Mouse (Mus musculus) lung, postnatal 25 days (tissue): Measurements from ENCODE around the gene Olfr619.

Source experiments
- DNase-seq: peaks from one replicate; pipeline ENCODE4 v3.0.0; 2022; ENCODE audit warnings: low spot score

The Olfr619 gene

DNA sequence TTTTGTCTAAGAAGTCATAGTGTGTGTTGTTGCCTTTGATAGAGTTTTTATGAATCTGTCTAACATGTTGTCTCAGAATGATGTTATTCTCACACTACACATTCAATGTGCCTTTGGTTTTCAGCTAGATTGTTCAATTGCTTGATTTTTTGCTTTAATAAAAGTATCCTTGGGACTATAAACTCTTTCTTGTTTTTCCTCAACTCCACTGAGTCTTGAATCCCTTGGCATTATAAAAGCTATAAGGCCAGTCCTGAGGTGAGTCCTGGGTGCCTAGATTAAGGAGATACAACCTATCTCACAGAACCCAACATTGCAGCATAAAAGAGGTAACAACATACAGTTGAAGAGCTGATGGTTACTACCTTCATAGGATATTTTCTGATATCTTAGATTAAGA is at the start of gene Olfr619:
Gene Olfr619, plus strand, starts transcription at position 301 of the 400 bp plus-strand sequence.
- DNase-seq = no peak

DNA sequence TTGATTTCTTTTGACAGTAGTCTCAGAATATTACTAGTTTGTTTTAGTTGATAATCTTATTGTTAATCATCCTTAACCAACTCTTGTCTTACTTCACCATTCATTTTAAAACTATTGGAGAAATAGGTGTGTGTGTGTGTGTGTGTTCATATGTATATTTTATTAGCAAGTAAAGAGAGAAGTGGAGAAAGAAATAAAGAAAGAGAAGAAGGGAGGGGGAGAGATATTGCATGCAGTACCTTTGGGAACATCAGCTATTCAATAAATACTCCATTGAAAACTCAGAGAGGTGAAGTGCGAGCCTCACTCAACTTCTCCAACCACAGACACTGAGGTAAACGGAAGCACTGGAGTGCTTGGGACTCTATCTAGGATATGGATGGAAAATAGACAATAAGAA is 44.6 kb upstream of the Olfr619 start, which contains the start of gene Olfr615:
Gene Olfr615, plus strand, starts transcription at position 301 of the 400 bp plus-strand sequence.
- no peak for DNase-seq

DNA sequence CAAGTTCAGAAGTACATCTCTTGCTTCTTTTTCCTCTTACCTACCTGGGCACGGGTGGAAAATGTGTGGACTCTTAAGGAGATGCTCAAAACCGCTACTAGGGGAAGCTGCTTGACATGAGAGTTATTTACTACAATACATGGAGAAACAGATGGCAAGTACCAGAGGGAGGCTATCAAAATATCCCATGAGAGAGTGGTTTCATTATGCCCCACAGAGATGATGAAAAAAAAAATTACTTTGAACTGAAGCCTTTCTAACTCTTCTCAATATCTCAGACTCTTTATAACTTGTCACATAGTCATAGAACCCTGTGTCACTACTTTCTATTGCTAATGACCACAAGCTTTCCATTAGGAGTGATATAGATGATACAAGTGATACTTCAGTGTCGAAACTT is 31.3 kb upstream of the Olfr619 start, which contains the start of gene Olfr616:
Gene Olfr616, minus strand, starts transcription at position 101 of the 400 bp plus-strand sequence.
- DNase-seq = no peak

DNA sequence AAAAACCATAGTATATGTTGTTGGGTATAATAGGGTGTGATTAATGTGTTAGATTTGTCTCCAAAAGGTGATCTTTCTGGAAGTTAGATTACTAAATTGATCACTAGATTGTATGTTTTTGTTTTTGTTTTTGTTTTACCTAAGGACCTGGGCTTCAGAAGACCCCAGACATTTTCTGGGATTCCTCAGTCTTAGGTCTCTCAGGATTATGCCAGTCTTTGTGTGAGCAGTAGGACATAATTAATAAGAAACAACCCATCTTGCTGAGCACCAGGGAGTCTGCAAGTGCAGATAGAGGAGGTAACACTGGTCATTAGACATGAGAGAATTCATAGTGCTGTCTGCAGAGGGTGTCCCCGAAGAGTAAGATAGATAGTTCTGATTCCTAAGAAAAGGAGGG is 27.6 kb upstream of the Olfr619 start, which contains the start of gene Olfr617:
Gene Olfr617, plus strand, starts transcription at position 301 of the 400 bp plus-strand sequence.
- no peak for DNase-seq

DNA sequence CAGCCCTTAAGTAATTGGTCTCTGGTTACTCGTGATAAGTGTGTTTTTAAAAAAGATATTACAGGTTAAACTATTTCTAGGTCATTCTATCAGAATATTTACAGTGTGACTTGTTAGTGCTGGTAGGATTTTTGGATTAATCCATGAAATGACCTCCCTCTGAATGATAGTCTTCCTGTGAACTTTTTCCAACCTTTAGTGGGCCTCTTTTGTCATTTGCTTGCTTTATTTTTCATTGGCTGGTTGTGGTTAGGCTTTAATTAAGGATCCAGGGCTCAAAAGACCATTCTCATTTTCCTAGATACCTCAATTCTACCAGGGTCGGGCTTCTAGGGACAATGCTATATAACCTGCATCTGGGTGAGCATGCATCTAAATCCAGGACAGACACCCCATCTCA is 10.6 kb upstream of the Olfr619 start, which contains the start of gene Olfr618:
Gene Olfr618, plus strand, starts transcription at position 301 of the 400 bp plus-strand sequence.
- no peak for DNase-seq

DNA sequence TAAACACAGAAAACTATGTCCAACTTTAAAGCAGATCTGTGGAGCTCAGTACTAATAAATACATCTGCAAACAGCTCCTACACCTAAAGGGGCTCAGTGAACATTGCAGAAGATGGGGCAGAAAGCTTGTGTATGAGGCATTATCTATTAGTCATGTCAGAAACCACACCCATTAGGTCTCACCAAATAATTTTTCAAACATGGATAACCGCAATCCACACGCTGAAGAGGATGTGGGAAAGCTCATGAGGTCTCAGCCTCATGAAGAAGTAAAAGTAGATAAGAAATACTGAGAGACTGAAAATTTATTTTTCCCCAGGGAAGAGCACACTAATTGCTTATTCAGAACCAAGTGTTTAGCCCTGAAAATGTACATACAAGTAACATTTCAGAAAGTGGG is 7.0 kb downstream of the Olfr619 start:
- DNase-seq = no peak

DNA sequence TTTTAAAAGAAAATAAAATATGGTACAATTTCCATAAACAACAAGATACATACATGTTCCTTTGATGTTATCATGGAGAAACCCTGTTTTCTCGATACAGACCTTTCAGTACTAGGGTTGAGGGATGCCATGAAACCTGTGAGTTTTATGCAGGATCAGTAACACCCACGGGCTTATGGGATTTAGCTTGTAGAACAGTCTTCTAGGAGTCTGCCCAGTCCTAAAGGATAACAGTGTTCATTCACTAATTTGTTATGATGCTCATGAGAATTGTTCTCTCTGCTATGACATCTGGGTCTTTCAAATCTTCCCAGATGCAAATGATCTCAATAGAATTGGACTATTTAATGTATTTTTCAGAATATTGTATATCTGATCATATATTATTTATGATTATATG is 12.1 kb downstream of the Olfr619 start, which contains the start of gene Olfr620:
Gene Olfr620, minus strand, starts transcription at position 101 of the 400 bp plus-strand sequence.
- no peak for DNase-seq

DNA sequence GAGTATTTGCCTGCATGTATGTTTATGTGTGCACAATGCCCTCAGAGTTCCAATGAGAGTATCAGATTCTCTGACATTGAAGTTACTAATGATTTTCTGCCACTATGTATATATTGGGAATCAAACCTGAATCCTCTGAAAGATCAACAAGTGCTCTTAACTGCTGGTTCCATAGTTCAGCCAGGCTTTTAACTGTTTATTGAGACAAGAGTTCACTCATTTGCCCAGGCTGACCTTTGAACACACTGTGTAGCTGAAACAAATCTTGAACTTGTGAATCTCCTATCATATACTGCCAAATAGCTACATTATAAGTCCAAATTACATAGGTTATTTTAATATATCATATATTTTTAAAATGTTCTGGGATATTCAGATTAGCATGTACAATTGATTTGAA is 36.4 kb downstream of the Olfr619 start:
- DNase-seq = no peak

DNA sequence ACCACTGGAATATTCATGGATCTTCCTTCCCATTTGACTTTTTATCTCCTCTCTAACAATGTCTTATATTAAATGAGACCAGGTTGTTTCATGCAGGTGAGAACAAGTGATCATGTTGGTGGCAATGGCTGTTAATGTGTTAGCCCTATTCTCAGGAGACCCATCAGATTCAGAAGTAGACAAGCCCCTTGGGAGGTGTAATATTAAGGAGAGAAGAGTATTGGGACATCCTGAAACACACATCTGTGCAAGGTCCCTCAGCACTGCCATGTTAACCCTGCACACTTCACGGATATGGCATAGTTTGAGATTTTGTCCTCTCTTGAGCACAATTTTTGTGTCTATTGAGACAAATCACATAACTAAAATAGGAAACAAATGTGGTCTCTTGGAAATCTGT is 42.2 kb downstream of the Olfr619 start, which contains the start of gene Olfr622:
Gene Olfr622, minus strand, starts transcription at position 101 of the 400 bp plus-strand sequence.
- no peak for DNase-seq

DNA sequence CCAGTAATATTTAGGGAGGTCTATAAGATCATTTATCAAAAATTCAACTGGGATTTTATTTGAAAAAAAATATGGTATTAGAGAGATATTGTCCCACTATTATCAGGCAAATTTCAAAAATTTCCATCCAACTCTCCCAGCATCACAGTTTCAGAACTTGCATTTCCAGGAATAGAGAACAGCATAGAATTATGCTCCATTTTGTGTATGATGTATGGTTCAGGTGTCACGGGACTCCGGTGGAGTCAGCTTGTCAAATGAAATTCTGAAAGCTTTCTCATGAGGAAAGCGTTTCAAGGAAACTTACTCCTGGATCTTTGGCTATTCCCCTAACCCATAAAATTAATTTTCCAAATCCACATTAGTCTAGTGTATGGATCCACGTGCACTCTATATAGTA is 43.7 kb downstream of the Olfr619 start:
- DNase-seq = no peak
